Mouse (Mus musculus): Measurements from ENCODE around the gene Olfr1423.

DNA sequence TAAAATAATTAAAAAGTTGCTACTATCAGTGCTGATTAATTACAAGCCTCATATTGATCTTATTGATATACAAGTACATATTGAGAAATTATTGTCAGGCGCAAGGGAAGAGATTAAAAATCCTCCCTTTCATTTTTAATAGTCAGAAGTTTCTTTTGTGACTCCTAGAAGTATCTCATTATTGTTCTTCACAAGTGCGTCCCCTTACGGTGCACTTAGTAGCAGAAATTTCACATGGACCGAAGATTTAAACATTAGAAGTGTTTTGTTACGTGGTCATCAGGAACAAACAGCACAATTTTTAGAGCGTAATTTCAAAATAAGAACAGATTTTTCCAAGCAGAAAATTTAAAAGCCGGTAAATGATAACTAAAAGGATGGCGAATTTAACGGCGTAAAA is 28.5 kb downstream of the Olfr1423 start:
- TF ChIP-seq CTCF (IDR thresholded peaks at IDR 0.05; ENCODE audit: low read depth, low read length): no peak
- TF ChIP-seq POLR2A (IDR thresholded peaks at IDR 0.05; ENCODE audit: borderline replicate concordance, low read depth, low read length): no peak

Data from bone marrow macrophage, adult 2 months (primary cell).